Mouse (Mus musculus) kidney, adult 2 months (tissue): ENCODE results near the gene Il15ra. TPM values are rescaled to one million over a fixed set of nuclear protein-coding genes. Genes with fewer than 3 reads are reported as not detected.
A peak's percentile ranks its signal among the peaks of the same experiment; 100 is the strongest.

Experiments
- DNase-seq: peaks from one replicate; pipeline ENCODE4 v3.0.0; 2021
- H3K27ac ChIP-seq: fragments of 200-500 bp; 2 replicates; pipeline ENCODE4 v1.5.1; 2012; ENCODE audit warnings: low read depth, low read length, control low read depth, inconsistent platforms; ENCODE audit not compliant: insufficient read depth
- H3K27me3 ChIP-seq: fragments of 200-500 bp; replicated peaks from 2 replicates; pipeline ENCODE4 v1.6.1; 2012; ENCODE audit warnings: mild to moderate bottlenecking, moderate library complexity, low read length, inconsistent platforms; ENCODE audit not compliant: control insufficient read depth, insufficient read depth
- H3K36me3 ChIP-seq: fragments of 200-500 bp; 2 replicates; pipeline ENCODE4 v1.6.1; 2012; ENCODE audit warnings: mild to moderate bottlenecking, moderate library complexity, low read length, inconsistent platforms; ENCODE audit not compliant: control insufficient read depth, insufficient read depth
- H3K4me1 ChIP-seq: fragments of 200-500 bp; 2 replicates; pipeline ENCODE4 v1.6.1; 2011; ENCODE audit warnings: low read length; ENCODE audit not compliant: control insufficient read depth, insufficient read depth
- H3K4me3 ChIP-seq: fragments of 200-500 bp; 2 replicates; pipeline ENCODE4 v1.5.1; 2011; ENCODE audit warnings: mild to moderate bottlenecking, low read depth, low read length, control low read depth; ENCODE audit not compliant: insufficient read depth
- CTCF ChIP-seq: fragments of 200-500 bp; conservative IDR thresholded peaks from 2 replicates; pipeline ENCODE4 v1.5.1; 2011; ENCODE audit warnings: low read depth, mild to moderate bottlenecking, control low read depth, low read length, moderate library complexity, mixed read lengths; ENCODE audit not compliant: insufficient read depth, insufficient read length
- POLR2A ChIP-seq: fragments of 200-500 bp; IDR thresholded peaks from one replicate; pipeline ENCODE4 v1.6.1; 2011; ENCODE audit warnings: low read depth, low read length, control low read depth
- WGBS: fragments of 180-500 bp; shearing (Covaris S2); methylation state at CpG from one replicate; pipeline ENCODE4 v1.1.7; 2018; 5-methylcytosine and 5-hydroxymethylcytosine counted together
- polyA plus RNA-seq: library from polyadenylated mRNA; depleted of rRNA; stranded (reverse); fragments of >200 nt; gene quantifications from 2 replicates; pipeline ENCODE4 v1.2.3, GENCODE M21; 2012; rRNA removed

Gene Il15ra
- polyA plus RNA-seq, result 22.4 and 22.5 TPM in 2 replicates

DNA sequence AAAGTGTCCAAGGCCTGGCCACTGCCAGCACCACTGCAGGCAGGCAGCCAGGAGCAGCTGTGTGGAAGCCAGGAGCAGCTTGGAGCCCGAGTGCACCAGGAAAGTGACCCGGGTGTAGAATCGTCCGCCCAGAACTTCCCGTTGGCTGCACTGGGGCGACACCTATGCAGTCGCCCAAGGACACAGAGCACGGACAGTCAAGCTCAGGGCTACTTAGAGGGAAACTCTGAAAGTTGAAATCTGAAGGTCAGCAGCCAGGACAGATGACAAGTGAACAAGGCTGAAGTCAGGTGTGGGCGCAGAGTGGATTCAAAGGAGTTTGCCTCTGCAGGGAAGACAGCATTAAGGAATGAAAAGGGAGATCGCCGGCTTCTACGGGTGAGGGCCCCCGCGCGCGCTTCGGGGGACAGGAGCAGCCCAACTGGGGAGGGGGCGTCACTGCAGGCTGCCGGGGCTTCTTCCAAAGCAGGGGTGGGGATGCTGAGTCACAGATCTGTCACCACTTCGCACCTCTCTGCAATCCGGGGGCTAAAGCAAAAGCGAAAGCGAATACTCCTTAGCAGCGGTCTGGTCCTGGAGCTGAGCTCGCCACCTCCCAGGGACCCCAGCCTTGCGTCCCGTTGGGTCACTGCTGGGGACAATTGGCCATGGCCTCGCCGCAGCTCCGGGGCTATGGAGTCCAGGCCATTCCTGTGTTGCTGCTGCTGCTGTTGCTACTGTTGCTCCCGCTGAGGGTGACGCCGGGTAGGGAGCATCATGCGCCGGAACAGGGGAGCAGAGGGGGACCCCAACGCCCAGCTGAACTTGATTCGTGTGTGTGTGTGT lies at the start of gene Il15ra:
Il15ra (plus strand) TSS at position 90 of the 825 bp plus-strand sequence.
- Histone ChIP-seq H3K27me3 (no peaks in the 10 kb centered on the region), H3K4me1 (no peaks in the 10 kb centered on the region; the same call in 1 of the 2 replicates), H3K36me3 (no peaks in the 10 kb centered on the region), H3K4me3 (peak within 1 kb of the TSS; percentile 65), H3K27ac (peak within 1 kb of the TSS; percentile 81)
- under 1% methylated on average over 37 of the region's 37 CpGs for WGBS
- DNase-seq, result peak; percentile 97
- TF ChIP-seq POLR2A (peak; percentile 61), CTCF (0 out of 2 replicates have a peak, but pooled peaks have one; percentile 4)

DNA sequence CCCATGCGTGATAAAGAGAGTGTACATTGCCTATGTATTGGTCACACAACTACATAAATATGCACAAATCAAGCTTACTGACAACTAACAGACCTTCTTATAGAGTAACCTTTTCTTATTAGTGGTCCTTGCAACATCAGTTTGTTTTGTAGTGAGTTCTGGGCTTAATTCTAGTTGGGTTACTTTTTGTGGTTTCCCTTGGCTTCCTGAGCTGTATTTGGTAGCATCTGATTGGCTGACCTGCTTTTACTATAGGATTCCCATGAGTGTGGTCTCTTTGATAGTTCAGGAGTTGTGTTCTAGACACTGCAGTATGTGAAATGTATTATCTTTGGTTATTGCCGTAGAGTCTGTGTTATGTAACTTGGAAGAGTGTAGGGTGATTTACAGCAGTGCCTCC lies 47.5 kb upstream of the Il15ra start:
- WGBS, result 84% methylated on average over 2 of the region's 2 CpGs
- no peaks in the 10 kb centered on the region for H3K27me3 ChIP-seq

DNA sequence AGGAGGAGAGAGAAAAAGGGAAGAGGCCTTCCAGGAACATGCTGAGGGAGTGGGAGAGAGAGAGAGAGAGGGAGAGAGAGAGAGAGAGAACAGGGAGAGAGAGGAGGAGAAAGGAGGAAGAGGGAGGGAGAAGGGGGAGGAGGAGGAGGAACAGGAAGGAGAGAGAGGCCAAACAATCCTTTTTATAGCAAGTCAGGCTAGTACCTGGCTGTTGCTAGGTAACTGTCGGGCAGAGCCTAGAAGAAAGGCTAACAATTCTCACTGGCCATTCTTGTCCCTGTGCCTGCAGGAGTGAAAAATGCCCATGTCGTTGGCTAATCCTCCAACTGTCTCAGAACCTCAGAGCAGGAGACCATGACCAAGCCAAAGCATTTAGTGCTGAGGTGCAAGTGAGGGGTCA lies 45.8 kb upstream of the Il15ra start:
- no peak for DNase-seq
- 20% methylated on average over 2 of the region's 2 CpGs for WGBS
- Histone ChIP-seq H3K27me3 (no peaks in the 10 kb centered on the region), H3K4me1 (no peaks in the 10 kb centered on the region), H3K36me3 (no peaks in the 10 kb centered on the region), H3K27ac (no peak overlapping the region), H3K4me3 (no peak overlapping the region)
- TF ChIP-seq POLR2A (no peak), CTCF (no peak)

More for the DNA sequence above, 47.5 kb upstream of the Il15ra start:
- Histone ChIP-seq H3K4me3 (no peak overlapping the region), H3K36me3 (no peaks in the 10 kb centered on the region), H3K4me1 (no peaks in the 10 kb centered on the region), H3K27ac (no peak overlapping the region)
- no peak for TF ChIP-seq CTCF
- no peak for TF ChIP-seq POLR2A
- DNase-seq, result no peak

DNA sequence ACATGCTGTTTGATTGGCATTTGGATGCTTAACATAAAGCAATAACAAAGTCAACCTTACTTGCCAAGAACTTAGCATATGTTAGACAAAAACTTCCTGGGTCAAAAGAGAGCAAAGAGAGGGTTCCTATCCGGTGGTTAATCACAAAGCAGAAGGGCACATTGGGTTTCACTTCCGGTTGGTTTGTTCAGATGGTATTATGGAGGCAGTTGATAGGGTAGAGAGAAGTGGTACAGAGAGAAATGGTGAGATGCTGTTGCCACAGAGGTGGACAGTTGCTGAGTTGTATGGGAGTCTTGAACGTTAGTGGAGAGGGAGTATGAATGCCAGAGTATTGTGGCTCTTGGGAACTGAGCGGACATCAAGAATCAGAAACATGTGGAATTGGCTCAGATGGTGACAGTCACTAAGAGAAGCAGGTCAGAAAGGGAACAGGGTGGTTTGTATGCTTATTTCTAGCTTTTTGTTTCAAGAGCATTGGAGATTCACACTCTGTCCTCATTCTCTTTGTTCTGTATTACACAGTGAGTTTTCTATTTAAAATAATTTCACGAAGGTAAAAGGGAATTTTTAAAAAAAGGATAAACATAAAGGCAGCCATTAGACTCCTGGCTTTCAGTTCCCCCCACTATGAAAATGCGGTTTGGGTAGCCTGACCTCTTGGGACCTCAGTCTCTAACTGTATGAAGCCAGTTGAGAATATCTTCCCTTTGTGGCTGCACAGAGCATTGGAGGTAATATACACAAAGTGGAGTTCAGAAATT lies 42.8 kb upstream of the Il15ra start:
- no peak for TF ChIP-seq POLR2A
- TF ChIP-seq CTCF, result no peak
- DNase-seq, result no peak
- H3K4me3 ChIP-seq, result no peak overlapping the region
- no peak overlapping the region for H3K27ac ChIP-seq
- no peaks in the 10 kb centered on the region for H3K4me1 ChIP-seq
- H3K27me3 ChIP-seq, result no peaks in the 10 kb centered on the region
- 79% methylated on average over 6 of the region's 6 CpGs for WGBS
- no peaks in the 10 kb centered on the region for H3K36me3 ChIP-seq

DNA sequence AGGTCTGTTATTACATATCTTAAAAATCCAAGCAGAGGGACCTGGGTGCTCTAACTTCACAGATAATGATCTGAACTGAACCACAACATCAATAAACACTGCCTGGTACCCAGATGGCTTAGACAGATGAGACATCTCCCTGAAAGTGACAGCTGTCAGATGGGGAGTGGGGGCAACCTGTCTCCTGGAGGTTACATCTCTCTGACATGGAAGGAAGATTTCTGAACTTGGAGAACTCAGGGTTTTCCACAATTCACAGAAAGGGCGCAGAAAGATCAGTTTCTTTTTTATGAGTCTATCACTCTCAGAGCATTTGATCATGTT lies 42.2 kb upstream of the Il15ra start:
- TF ChIP-seq CTCF (no peak), POLR2A (no peak)
- Histone ChIP-seq H3K27me3 (no peaks in the 10 kb centered on the region), H3K36me3 (no peaks in the 10 kb centered on the region), H3K27ac (no peak overlapping the region), H3K4me1 (no peaks in the 10 kb centered on the region), H3K4me3 (no peak overlapping the region)
- WGBS, result 97% methylated on average over 1 of the region's 1 CpGs
- no peak for DNase-seq

DNA sequence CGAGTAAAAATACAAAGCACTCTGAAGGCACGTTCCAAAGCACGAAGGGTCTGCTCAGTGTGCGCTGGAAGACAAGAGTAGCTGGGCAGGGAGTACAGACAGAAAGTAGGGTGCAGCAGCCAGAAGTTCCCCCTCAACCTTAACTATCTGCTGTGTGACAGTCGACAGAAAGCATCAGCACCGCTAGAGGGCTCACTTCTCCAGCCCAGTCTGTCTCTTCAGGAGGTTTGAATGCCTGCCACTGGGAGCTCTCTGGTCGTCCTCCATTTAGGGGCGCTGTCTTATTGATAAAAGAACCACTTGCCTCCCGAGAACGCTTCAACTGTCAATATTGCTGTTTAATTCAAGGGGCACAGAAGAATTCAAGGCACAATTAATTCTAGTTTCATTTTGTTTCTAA lies 41.1 kb upstream of the Il15ra start:
- Histone ChIP-seq H3K27ac (no peak overlapping the region), H3K27me3 (no peaks in the 10 kb centered on the region), H3K4me1 (no peaks in the 10 kb centered on the region), H3K36me3 (no peaks in the 10 kb centered on the region), H3K4me3 (no peak overlapping the region)
- 4% methylated on average over 10 of the region's 10 CpGs for WGBS
- DNase-seq, result peak; percentile 91
- TF ChIP-seq CTCF (peak; percentile 97), POLR2A (no peak)

DNA sequence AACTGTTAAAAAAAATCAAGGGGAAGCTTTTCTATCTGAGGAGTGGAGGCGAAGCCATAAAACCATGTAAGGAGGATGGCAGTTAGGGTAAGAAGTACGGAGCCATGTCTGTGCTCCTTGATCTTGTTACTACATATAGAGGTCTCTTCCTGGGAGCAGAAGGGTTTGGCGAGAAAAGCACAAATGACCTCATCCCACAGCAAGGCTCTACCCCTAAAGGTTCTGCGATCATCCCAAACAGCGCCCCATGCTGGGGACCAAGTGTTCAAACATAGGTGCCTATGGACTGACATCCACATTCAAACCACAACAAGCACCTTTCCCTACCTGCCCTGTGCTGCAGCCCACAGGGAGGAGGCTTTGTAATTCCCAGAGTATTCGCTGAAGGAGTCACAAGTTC lies 40.7 kb upstream of the Il15ra start:
- H3K4me1 ChIP-seq, result no peaks in the 10 kb centered on the region
- no peaks in the 10 kb centered on the region for H3K27me3 ChIP-seq
- DNase-seq, result no peak
- TF ChIP-seq POLR2A (no peak), CTCF (peak; percentile 32)
- H3K27ac ChIP-seq, result peak overlapping the region; percentile 43
- no peaks in the 10 kb centered on the region for H3K36me3 ChIP-seq
- WGBS, result 43% methylated on average over 6 of the region's 6 CpGs
- H3K4me3 ChIP-seq, result no peak overlapping the region
